Mouse (Mus musculus) cerebellum, adult 2 months (tissue): ENCODE data around the gene Cxcr6.

Experiments
- CTCF ChIP-seq: fragments of 200-500 bp; IDR thresholded peaks from 2 replicates; pipeline ENCODE4 v1.5.1; 2011; ENCODE audit warnings: low read depth, mild to moderate bottlenecking, control low read depth, low read length, moderate library complexity, borderline replicate concordance; ENCODE audit not compliant: insufficient read depth
- POLR2A ChIP-seq: fragments of 200-500 bp; IDR thresholded peaks from 2 replicates; pipeline ENCODE4 v1.6.1; 2011; ENCODE audit warnings: low read length, control low read depth, borderline replicate concordance; ENCODE audit not compliant: insufficient read depth

GRCm38 (mm10) chr9:123851713-123852448, 45.6 kb downstream of the Cxcr6 start, which contains the start of gene Fyco1:
- TF ChIP-seq CTCF (no peak), POLR2A (peak; percentile 73; the same call in 1 of the 2 replicates)
